Mouse (Mus musculus) intestine, postnatal 0 days (tissue): ENCODE results near the gene Tyw1. TPM values are rescaled to one million over a fixed set of nuclear protein-coding genes. Genes with fewer than 3 reads are reported as not detected.

Experiments used
- ATAC-seq: fragments of 200-750 bp; cut with Nextera tagmentation; 2 replicates; pipeline ENCODE4 v1.8.0; 2017; ENCODE audit warnings: mild to moderate bottlenecking, moderate TSS enrichment, moderate library complexity
- H3K27ac ChIP-seq: fragments of 300-500 bp; sonication (generic); 2 replicates; pipeline ENCODE4 v1.5.1; 2014; ENCODE audit warnings: mild to moderate bottlenecking, low read depth, low read length, moderate library complexity
- H3K27me3 ChIP-seq: fragments of 300-500 bp; sonication (generic); replicated peaks from 2 replicates; pipeline ENCODE4 v1.6.1; 2014; ENCODE audit warnings: low read length, mixed read lengths; ENCODE audit not compliant: control insufficient read depth, insufficient read depth
- H3K36me3 ChIP-seq: fragments of 300-500 bp; sonication (generic); 2 replicates; pipeline ENCODE4 v1.6.1; 2014; ENCODE audit warnings: mild to moderate bottlenecking, moderate library complexity; ENCODE audit not compliant: control insufficient read depth, insufficient read depth
- H3K4me1 ChIP-seq: fragments of 300-500 bp; sonication (generic); replicated peaks from 2 replicates; pipeline ENCODE4 v1.6.1; 2014; ENCODE audit warnings: antibody characterized with exemption, low read length, mixed read lengths; ENCODE audit not compliant: control insufficient read depth, insufficient read depth
- H3K4me2 ChIP-seq: fragments of 300-500 bp; sonication (generic); replicated peaks from 2 replicates; pipeline ENCODE4 v1.6.1; 2014; ENCODE audit warnings: low read depth, mild to moderate bottlenecking, moderate library complexity
- H3K4me3 ChIP-seq: fragments of 300-500 bp; sonication (generic); 2 replicates; pipeline ENCODE4 v1.5.1; 2014; ENCODE audit warnings: low read depth, low read length
- H3K9ac ChIP-seq: fragments of 300-500 bp; sonication (generic); 2 replicates; pipeline ENCODE4 v1.6.1; 2014; ENCODE audit warnings: mild to moderate bottlenecking, low read depth, low read length
- H3K9me3 ChIP-seq: fragments of 300-500 bp; sonication (generic); 2 replicates; pipeline ENCODE4 v1.6.1; 2016; ENCODE audit warnings: mixed run types; ENCODE audit not compliant: control insufficient read depth
- CTCF ChIP-seq: sonication (generic); IDR thresholded peaks from 2 replicates; pipeline ENCODE4 v1.5.1; 2016; ENCODE audit warnings: low read depth, mild to moderate bottlenecking, control low read depth, antibody characterized with exemption, moderate library complexity
- WGBS: fragments of 180-500 bp; shearing (Covaris S2); extraction: QIAGEN DNeasy Blood & Tissue Kit; methylation state at CpG from one replicate; pipeline ENCODE4 v1.1.7; 2014; 5-methylcytosine and 5-hydroxymethylcytosine counted together
- polyA plus RNA-seq: library from polyadenylated mRNA; unstranded; fragments of >200 nt; fragmentation: Nextera tagmentation; extraction: Ambion mirVana; gene quantifications from 2 replicates; pipeline ENCODE4 v1.2.1, GENCODE M21; 2015

Gene Tyw1
- polyA plus RNA-seq, 1 experiment from 2014 or later = 12.0 TPM

DNA sequence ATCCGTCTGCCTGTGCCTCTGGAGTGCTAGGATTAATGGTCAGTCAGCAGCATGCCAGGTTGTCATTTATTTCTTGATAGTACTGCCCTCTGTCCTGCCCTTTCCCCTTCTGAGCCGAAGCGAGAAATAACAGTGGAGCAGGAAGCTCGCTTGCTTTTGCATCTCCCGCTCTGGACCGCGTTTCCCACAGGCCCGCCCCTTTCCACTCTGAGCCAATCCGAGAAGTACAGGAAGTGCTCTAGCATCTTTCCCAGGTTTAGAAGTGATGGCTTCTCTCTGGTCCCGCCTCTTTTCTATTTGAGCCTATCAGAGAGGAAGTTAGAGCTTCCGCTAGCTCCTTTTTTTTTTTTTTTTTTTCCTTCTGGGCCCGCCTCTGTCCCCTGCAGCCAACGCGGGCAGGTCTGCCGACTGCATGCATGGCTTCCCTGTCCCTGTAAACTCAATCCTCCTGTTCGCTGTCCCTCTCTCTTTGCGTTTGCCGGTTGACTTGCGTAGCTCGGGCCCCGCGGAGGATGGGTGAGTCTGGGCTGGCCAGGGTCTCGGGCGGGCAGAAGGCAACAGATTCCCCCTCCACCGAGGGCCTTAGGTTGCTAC is 1.4 kb downstream of the Tyw1 start:
- Histone ChIP-seq H3K4me2 (peak overlapping the region; percentile 71), H3K9ac (peak overlapping the region; percentile 68), H3K27me3 (no peaks in the 10 kb centered on the region), H3K4me1 (no peaks in the 10 kb centered on the region), H3K9me3 (no peaks in the 10 kb centered on the region), H3K27ac (peak overlapping the region; percentile 66), H3K36me3 (peaks cover 18% of the 10 kb centered on the region; the same call in 1 of the 2 replicates), H3K4me3 (peak overlapping the region; percentile 64)
- no peak for TF ChIP-seq CTCF
- WGBS = under 1% methylated on average over 24 of the region's 25 CpGs
- ATAC-seq = peak; percentile 90

DNA sequence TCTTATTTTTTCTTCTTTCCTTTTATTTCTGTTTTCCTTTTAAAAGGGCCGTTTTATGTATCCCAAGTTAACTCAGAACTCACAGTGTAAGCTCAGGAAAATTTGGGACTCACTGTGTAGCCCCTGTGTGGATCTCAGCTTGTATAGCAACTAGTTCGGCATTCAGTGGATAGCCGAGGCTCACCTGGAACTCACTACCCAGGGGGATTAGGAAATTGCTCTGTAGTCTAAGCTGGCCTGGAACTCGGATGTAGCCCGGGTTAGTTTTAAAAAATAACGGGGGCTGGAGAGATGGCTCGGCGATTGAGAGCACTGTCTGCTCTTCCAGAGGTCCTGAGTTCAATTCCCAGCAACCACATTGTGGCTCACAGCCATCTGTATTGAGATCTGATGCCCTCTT is 1.9 kb downstream of the Tyw1 start:
- H3K9ac ChIP-seq = peak overlapping the region; percentile 68
- no peak for TF ChIP-seq CTCF
- H3K36me3 ChIP-seq = peaks cover 13% of the 10 kb centered on the region; the same call in 1 of the 2 replicates
- H3K4me3 ChIP-seq = peak overlapping the region; percentile 64
- 7% methylated on average over 8 of the region's 8 CpGs for WGBS
- H3K4me1 ChIP-seq = no peaks in the 10 kb centered on the region
- no peaks in the 10 kb centered on the region for H3K9me3 ChIP-seq
- peak overlapping the region; percentile 71 for H3K4me2 ChIP-seq
- H3K27ac ChIP-seq = peak overlapping the region; percentile 66
- no peak for ATAC-seq
- no peaks in the 10 kb centered on the region for H3K27me3 ChIP-seq

DNA sequence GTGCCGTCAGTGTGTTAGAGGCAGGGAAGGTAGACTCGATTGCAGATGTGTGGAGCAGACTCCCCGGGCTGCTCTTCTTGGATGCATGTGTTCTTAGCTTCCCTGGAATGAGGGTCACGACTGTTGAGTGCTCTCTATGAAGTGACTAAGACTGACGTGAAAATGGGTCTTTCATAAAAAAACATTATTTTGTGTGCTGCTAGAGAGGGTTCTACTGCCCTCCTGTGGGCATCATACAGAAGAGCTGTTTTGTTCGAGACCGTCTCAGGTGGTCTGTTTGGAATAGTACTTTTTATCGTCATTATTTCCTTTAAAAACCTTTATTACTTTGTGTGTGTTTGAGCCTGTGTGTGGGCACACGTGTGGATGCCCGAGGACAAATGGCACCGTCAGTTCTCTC is 8.0 kb downstream of the Tyw1 start:
- Histone ChIP-seq H3K4me2 (no peak overlapping the region), H3K9ac (no peak overlapping the region), H3K27me3 (no peaks in the 10 kb centered on the region), H3K27ac (no peak overlapping the region), H3K4me1 (no peaks in the 10 kb centered on the region), H3K4me3 (no peak overlapping the region), H3K9me3 (no peaks in the 10 kb centered on the region), H3K36me3 (peaks cover 14% of the 10 kb centered on the region)
- TF ChIP-seq CTCF = peak; percentile 51
- WGBS = 79% methylated on average over 11 of the region's 11 CpGs
- no peak for ATAC-seq

DNA sequence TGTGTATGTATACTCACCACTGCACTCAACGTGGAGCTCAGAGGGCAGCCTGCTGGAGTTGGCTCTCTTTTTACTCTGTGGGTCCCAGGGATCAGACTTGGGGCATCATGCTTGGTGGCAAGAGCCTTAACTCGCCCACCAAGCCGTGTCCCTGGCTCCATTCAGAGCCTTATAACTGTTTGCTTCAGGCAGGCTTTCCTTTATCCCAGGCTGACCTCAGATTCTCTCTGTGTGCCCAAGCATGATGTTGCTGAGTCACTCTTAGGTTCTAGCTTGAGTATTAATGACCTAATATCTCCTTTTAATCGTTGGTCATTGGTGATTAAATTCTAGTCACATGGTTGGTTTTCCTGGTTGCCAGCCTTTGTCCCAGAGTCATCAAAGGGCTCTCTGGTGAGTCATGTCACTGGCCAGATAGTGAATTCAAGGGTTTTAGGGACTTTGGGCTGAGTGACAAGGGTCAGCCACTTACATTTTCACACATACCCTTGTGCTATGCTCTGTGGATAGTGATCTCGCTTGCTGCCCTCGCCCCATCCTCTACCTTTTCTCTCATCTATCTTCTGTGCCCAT is 9.1 kb downstream of the Tyw1 start:
- peak overlapping the region; percentile 41; the same call in 1 of the 2 replicates for H3K27ac ChIP-seq
- no peaks in the 10 kb centered on the region for H3K27me3 ChIP-seq
- H3K36me3 ChIP-seq = peaks cover 25% of the 10 kb centered on the region
- WGBS = 72% methylated on average over 6 of the region's 6 CpGs
- no peak overlapping the region for H3K4me3 ChIP-seq
- ATAC-seq = peak; percentile 86
- TF ChIP-seq CTCF = no peak
- no peak overlapping the region for H3K4me2 ChIP-seq
- no peak overlapping the region for H3K9ac ChIP-seq
- H3K9me3 ChIP-seq = no peaks in the 10 kb centered on the region
- H3K4me1 ChIP-seq = no peaks in the 10 kb centered on the region

DNA sequence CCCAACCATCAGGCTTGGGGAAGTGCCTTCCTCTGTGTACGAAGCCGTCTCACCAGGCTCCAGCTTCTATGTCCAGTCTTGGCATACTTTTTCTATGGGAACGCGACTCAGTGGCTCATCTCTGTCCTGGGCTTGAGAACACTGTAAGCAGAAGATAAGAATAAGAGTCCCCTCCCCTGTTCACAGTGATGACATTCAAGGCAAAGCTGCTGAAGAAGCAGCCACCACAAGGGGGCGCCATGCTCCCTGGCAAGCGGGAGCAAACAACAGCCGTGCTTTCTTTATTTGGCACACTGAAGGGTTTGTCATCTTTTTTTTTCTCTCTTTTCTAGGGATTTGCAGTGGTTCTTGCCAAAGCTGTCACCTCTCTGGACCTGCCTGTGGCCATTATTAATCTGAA is 11.2 kb downstream of the Tyw1 start:
- ATAC-seq = no peak
- WGBS = 87% methylated on average over 7 of the region's 7 CpGs
- no peaks in the 10 kb centered on the region for H3K27me3 ChIP-seq
- no peak overlapping the region for H3K27ac ChIP-seq
- H3K9me3 ChIP-seq = no peaks in the 10 kb centered on the region
- no peak overlapping the region for H3K4me2 ChIP-seq
- no peak overlapping the region for H3K9ac ChIP-seq
- no peaks in the 10 kb centered on the region for H3K4me1 ChIP-seq
- H3K36me3 ChIP-seq = peaks cover 35% of the 10 kb centered on the region
- TF ChIP-seq CTCF = peak; percentile 64
- H3K4me3 ChIP-seq = no peak overlapping the region

DNA sequence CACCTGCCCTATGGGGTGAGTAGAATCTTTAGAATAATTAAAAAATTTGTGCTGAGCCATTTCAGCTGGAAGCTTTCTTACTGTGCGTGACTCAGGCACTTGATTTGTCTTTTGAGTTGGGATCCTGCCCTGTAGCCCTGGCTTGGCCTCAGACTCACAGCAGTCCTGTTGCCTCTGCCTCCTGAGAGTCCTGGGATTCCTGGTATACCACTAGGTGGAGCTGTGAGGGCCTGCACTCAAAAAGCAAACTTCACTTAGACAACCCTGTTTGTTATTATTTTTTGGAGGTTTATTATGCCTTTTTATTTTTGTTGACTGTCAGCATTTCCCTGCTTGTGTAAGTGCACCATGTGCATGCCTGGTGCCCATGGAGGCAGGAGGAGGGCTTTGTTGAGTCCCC is 11.9 kb downstream of the Tyw1 start:
- 91% methylated on average over 1 of the region's 1 CpGs for WGBS
- Histone ChIP-seq H3K27me3 (no peaks in the 10 kb centered on the region), H3K9me3 (no peaks in the 10 kb centered on the region), H3K9ac (no peak overlapping the region), H3K27ac (no peak overlapping the region), H3K4me3 (no peak overlapping the region), H3K36me3 (peaks cover 36% of the 10 kb centered on the region), H3K4me1 (no peaks in the 10 kb centered on the region), H3K4me2 (no peak overlapping the region)
- no peak for ATAC-seq
- peak; percentile 71 for TF ChIP-seq CTCF
